Mouse (Mus musculus) liver, adult 2 months (tissue): ENCODE data around the gene Cdk11b.

Experiments used
- CTCF ChIP-seq: fragments of 200-500 bp; IDR thresholded peaks from 2 replicates; pipeline ENCODE4 v1.5.1; 2011; ENCODE audit warnings: low read depth, low read length, control low read depth
- POLR2A ChIP-seq: fragments of 200-500 bp; IDR thresholded peaks from 2 replicates; pipeline ENCODE4 v1.6.1; 2011; ENCODE audit warnings: low read length, control low read depth; ENCODE audit not compliant: insufficient read depth; ENCODE audit errors: extremely low read depth

GRCm38 (mm10) chr4:155654183-155654455, 29.5 kb downstream of the Cdk11b start:
- TF ChIP-seq CTCF (no peak), POLR2A (no peak)
